ENCODE assay signal across 22 mouse cellular contexts in genomic region chr10:9732065-9732749, GRCm38 (mm10). TPM values are rescaled to one million over a fixed set of nuclear protein-coding genes. Genes with fewer than 3 reads are reported as not detected.
DNase-seq lines count a peak whose midpoint lies in the region; ATAC-seq lines count a peak whose summit lies in the region.
"Had no signal": no experiment of that assay in that cellular context is flagged by ENCODE, and none has a peak within 500 bp of the region (broad histone marks: within the 10 kb centered on the region; RNA-seq: fewer than 3 reads in every experiment).

No protein-coding gene starts in this region.

- H3K4me2 ChIP-seq in forebrain, embryonic 13.5 days, result no peak overlapping the region
- no peak overlapping the region for H3K4me2 ChIP-seq in kidney, embryonic 15.5 days
- H3K4me2 ChIP-seq: embryonic facial prominence, embryonic 12.5 days; heart, embryonic 11.5 days; heart, embryonic 15.5 days; hindbrain, embryonic 14.5 days; intestine, embryonic 15.5 days had no signal

- no peaks in the 10 kb centered on the region for H3K27me3 ChIP-seq in forebrain, embryonic 13.5 days
- no peaks in the 10 kb centered on the region for H3K27me3 ChIP-seq in forebrain, embryonic 10.5 days (ENCODE audit: poor library complexity, severe bottlenecking)
- 0 out of 2 replicates have a peak, but pooled peaks cover 2% of the 10 kb centered on the region for H3K27me3 ChIP-seq in kidney, embryonic 15.5 days
- H3K27me3 ChIP-seq: embryonic facial prominence, embryonic 12.5 days; heart, embryonic 15.5 days; intestine, embryonic 15.5 days had no signal

- H3K9me3 ChIP-seq in forebrain, embryonic 13.5 days (replicated peaks), result no peaks in the 10 kb centered on the region
- no peaks in the 10 kb centered on the region for H3K9me3 ChIP-seq in forebrain, embryonic 10.5 days
- H3K9me3 ChIP-seq in kidney, embryonic 15.5 days (replicated peaks), result no peaks in the 10 kb centered on the region
- H3K9me3 ChIP-seq: embryonic facial prominence, embryonic 12.5 days; heart, embryonic 15.5 days; intestine, embryonic 15.5 days had no signal

- no peak for DNase-seq in forebrain, embryonic 10.5 days (ENCODE audit: extremely low spot score, low spot score)
- no peak for DNase-seq in kidney, adult 8-10 months
- DNase-seq in retina, embryonic 14.5 days (ENCODE audit: low spot score), result peak; percentile 31
- DNase-seq in retina, postnatal 1 day, result no peak
- DNase-seq in mesoderm, embryonic 11.5 days (ENCODE audit: low read depth, low spot score), result peak; percentile 11
- DNase-seq in thymus, postnatal 10 days (ENCODE audit: low spot score in 2 of 2), result no peak
- DNase-seq: adrenal gland, adult 8-10 months; adrenal gland, postnatal 36 days; cerebellum, adult 11 months; cerebellum, adult 9-10 months; cerebellum, postnatal 25 days; gastrocnemius, postnatal 36 days; heart, adult 18-20 months; heart, postnatal 14 days had no signal

- ATAC-seq in forebrain, embryonic 13.5 days, result 0 out of 2 replicates have a peak, but pooled peaks have one; percentile 59
- peak; percentile 92 for ATAC-seq in kidney, embryonic 15.5 days (replicated peaks; ENCODE audit: low FRiP score)
- ATAC-seq: intestine, embryonic 15.5 days had no signal

- H3K9ac ChIP-seq in forebrain, embryonic 13.5 days, result no peak overlapping the region
- H3K9ac ChIP-seq in kidney, embryonic 15.5 days, result no peak overlapping the region
- H3K9ac ChIP-seq: embryonic facial prominence, embryonic 12.5 days; heart, embryonic 15.5 days; hindbrain, embryonic 14.5 days; intestine, embryonic 15.5 days had no signal

- 70% methylated on average over 9 of the region's 9 CpGs for whole genome bisulfite sequencing in forebrain, embryonic 13.5 days
- 79% methylated on average over 9 of the region's 9 CpGs for WGBS in forebrain, embryonic 10.5 days
- WGBS in kidney, embryonic 15.5 days, result 30% methylated on average over 9 of the region's 9 CpGs

- no peaks in the 10 kb centered on the region for H3K36me3 ChIP-seq in forebrain, embryonic 13.5 days (ENCODE audit: poor library complexity, severe bottlenecking)
- no peaks in the 10 kb centered on the region for H3K36me3 ChIP-seq in forebrain, embryonic 10.5 days (replicated peaks)
- H3K36me3 ChIP-seq in kidney, embryonic 15.5 days, result no peaks in the 10 kb centered on the region
- H3K36me3 ChIP-seq: embryonic facial prominence, embryonic 12.5 days; heart, embryonic 15.5 days; intestine, embryonic 15.5 days had no signal

- no peaks in the 10 kb centered on the region for H3K4me1 ChIP-seq in forebrain, embryonic 13.5 days
- H3K4me1 ChIP-seq in forebrain, embryonic 10.5 days, result peaks cover 7% of the 10 kb centered on the region
- H3K4me1 ChIP-seq in kidney, embryonic 15.5 days, result 0 out of 2 replicates have a peak, but pooled peaks cover 5% of the 10 kb centered on the region
- H3K4me1 ChIP-seq: heart, embryonic 15.5 days; intestine, embryonic 15.5 days had no signal

- H3K4me3 ChIP-seq in forebrain, embryonic 13.5 days, result no peak overlapping the region
- no peak overlapping the region for H3K4me3 ChIP-seq in forebrain, embryonic 10.5 days
- no peak overlapping the region for H3K4me3 ChIP-seq in kidney, embryonic 15.5 days (replicated peaks)
- H3K4me3 ChIP-seq: embryonic facial prominence, embryonic 12.5 days; heart, embryonic 15.5 days; intestine, embryonic 15.5 days had no signal

- H3K27ac ChIP-seq in forebrain, embryonic 13.5 days, result no peak overlapping the region
- no peak overlapping the region for H3K27ac ChIP-seq in forebrain, embryonic 10.5 days
- no peak overlapping the region for H3K27ac ChIP-seq in kidney, embryonic 15.5 days
- H3K27ac ChIP-seq: embryonic facial prominence, embryonic 12.5 days; heart, embryonic 15.5 days; hindbrain, embryonic 14.5 days; intestine, embryonic 15.5 days had no signal

RNA-seq across cellular contexts. Expression of gene Samd5, which starts 57.2 kb away (rescaled TPM):
- polyA plus RNA-seq in forebrain, embryonic 13.5 days (2015; fragmentation: Nextera tagmentation; extraction: Ambion mirVana), result 3.7 and 3.9 TPM in 2 replicates
- 4.6 and 4.7 TPM in 2 replicates for polyA plus RNA-seq in forebrain, embryonic 10.5 days (2016; fragmentation: Nextera tagmentation; extraction: Ambion mirVana)
- 3.2 and 4.1 TPM in 2 replicates for polyA plus RNA-seq in kidney, embryonic 15.5 days (2015; fragmentation: Nextera tagmentation; extraction: Ambion mirVana)
- polyA plus RNA-seq: C2C12 had no signal

Comparison
In these comparisons a context has a peak if more than half of its experiments do, and no peak if none do; other contexts are left out.
1. DNase-seq: peak in retina, embryonic 14.5 days (single experiment) and mesoderm, embryonic 11.5 days (single experiment); none in forebrain, embryonic 10.5 days (single experiment), kidney, adult 8-10 months (0 of 2), retina, postnatal 1 day (single experiment) and thymus, postnatal 10 days (0 of 2).